Mouse (Mus musculus) CD8-positive naive resting alpha-beta T cell, adult 57 days (primary cell): ENCODE results near the gene Rcan2. TPM values are rescaled to one million over a fixed set of nuclear protein-coding genes. Genes with fewer than 3 reads are reported as not detected.

Source experiments
- total RNA-seq: library from RNA; stranded (reverse); gene quantifications from one replicate; pipeline ENCODE4 v1.2.4, GENCODE M21; 2023

Rcan2 gene
- total RNA-seq, result not detected

GRCm38 (mm10) chr17:43801077-43801476, at the start of gene Rcan2:
TSS of gene Rcan2 (plus strand) at chr17:43801351.

GRCm38 (mm10) chr17:44078631-44079350, 277.6 kb downstream of the Rcan2 start, which contains the start of gene Enpp5:
TSS of gene Enpp5 (plus strand) at chr17:44078813.

Other genes starting within 250 kb of the Rcan2 start
- 4.4 TPM for gene Pla2g7, start 233.3 kb upstream of the Rcan2 start, total RNA-seq
- not detected for gene Tdrd6, start 171.1 kb upstream of the Rcan2 start, total RNA-seq
- gene Slc25a27, start 134.1 kb upstream of the Rcan2 start, total RNA-seq, result 11.6 TPM
- 4.4 TPM for gene Cyp39a1, start 133.9 kb upstream of the Rcan2 start, total RNA-seq